Mouse (Mus musculus) lung, adult 18-20 months (tissue): ENCODE results near the gene Sltm.
A peak's percentile ranks its signal among the peaks of the same experiment; 100 is the strongest.
"Not testable (repeated sequence)": the region's sequence is repeated elsewhere in the genome, so short reads cannot be mapped to it uniquely, and the experiment has no call there.

ENCODE experiments used
- DNase-seq, 2 experiments: peaks; one replicate each; pipeline ENCODE4 v3.0.0; 2022; ENCODE audit warnings: mixed read lengths in 2 of 2

Sltm gene

DNA sequence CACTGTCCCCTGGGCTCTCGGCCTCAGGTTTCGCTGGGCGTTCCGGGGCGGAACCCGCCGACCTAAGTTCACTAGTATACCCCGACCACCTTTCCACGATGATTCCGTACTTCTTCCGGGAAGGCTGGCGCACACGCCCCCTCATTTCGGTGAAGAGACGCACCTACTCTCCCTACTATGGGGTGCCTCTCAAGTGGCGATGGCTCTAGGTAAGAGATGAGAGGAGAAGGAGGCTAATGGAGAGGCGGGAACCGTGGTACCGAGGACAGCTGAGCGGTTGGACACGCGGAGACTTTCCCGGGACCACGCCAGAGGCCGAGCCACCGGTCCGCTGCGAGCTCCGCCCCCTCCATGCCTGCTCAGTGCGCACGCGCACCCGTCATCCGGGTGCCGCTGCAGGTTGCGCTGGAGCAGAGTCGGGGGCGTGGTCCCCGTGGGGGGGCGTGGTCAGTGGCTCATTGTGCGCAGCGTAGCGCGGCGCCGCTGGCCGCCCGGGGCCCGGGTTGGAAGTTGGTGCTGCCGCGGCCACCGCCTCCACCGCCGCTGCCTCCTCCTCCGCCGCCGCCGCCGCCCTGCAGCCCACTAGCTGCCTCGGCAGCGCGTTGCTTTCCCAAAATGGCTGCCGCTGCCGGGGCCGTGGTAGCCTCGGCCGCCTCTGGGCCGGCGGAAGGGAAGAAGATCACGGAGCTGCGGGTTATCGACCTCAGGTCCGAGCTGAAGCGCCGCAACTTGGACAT lies at the start of gene Sltm:
Gene Sltm, plus strand, starts transcription at position 450 of the 737 bp plus-strand sequence.
- DNase-seq: peak; percentile 99

DNA sequence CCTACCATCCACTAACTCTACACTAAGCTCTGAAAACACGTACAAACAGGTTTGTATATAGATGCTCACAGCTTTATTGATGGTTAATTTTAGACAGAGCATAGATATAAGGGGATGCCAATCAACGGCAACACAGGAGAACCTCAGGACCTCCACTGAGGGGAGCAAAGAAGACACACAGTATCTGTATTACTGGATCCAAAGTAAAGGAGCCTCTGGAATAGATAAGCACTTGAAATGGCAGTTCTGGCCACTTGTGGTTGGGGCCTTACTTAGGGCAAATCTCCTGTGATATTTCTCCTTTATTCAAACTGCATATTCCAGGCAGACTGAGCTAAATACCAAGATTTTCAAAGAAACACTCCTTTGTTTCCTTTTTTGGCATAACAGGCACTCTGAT lies 49.5 kb upstream of the Sltm start:
- DNase-seq: no peak

- DNase-seq: no peak
These were observed 45.6 kb upstream of the Sltm start for GRCm38 (mm10) chr9:70496990-70497389.

DNA sequence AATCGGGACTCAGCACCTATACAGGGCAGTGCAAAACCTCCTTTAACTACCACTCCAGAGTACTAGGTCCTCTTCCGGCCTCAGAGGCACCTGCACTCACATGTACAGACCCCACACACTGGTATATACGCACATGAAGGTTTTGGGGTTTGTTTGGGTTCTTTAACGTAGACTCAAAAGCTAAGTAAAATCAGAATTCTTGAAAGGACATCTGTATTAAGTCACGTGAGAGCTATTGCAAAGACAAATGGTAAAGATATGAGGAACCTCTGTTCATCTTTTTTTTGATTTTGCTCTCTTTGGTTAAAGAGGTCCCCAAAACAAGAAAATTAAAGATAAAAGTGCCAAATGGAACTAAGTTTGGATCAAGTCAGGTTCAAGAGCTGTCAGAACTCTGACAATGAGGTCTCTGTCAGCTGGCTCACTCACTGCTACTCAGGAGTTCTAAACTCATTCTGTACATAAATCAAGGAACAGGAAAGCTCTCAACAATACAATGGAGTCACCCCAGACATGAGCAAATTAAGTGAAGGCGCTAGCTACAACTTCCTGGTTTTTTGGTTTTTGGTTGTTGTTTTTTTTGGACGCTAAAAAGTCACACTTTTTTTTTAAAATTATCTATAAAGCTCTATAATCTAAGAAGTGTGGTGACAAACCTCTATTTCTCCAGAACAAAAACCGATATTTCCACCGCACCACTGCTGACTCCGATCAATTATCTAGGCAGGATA lies 40.1 kb upstream of the Sltm start:
- DNase-seq: no peak

GRCm38 (mm10) chr9:70503015-70503603 lies 39.4 kb upstream of the Sltm start:
- peak; percentile 54 to 63 for DNase-seq

GRCm38 (mm10) chr9:70503626-70504041 lies 38.9 kb upstream of the Sltm start, which contains the start of gene Rnf111:
Gene Rnf111 (minus strand): TSS chr9:70503725.
- peak; percentile 97 to 98 for DNase-seq

GRCm38 (mm10) chr9:70506186-70506585 lies 36.4 kb upstream of the Sltm start:
- no peak for DNase-seq

- no peak for DNase-seq
These were observed 35.8 kb upstream of the Sltm start for GRCm38 (mm10) chr9:70506787-70507186.

- DNase-seq: peak; percentile 20 to 27
These were observed 32.5 kb upstream of the Sltm start for GRCm38 (mm10) chr9:70509906-70510525.

DNA sequence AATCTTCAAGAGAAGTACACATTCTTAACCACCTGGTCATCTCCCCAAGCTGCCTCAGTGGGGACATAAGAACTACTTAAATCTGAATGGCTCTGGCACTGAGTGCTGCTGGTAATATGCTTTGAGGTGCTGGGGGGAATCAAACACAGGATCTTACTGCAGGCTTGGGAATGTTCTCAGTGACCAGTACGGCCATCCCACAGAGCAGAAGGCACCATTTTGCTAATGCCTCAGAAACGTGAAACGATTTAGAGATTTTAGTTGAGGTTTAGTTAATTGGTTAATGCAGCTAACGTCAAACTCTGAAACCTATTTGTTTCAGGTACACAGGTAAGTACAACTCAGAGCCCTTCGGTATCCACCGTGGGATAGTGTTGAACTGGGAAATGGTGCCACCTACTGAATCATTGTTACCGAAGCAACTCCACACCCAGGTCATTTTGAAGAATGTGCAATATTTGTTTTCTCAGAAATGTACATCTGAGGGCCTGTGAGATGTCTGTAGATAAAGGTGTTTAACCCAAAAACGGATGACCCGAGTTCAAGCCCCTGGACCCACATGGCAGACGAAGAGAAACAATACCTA lies 31.5 kb upstream of the Sltm start:
- peak in 1 of 2 experiments; percentile 27 for DNase-seq

DNA sequence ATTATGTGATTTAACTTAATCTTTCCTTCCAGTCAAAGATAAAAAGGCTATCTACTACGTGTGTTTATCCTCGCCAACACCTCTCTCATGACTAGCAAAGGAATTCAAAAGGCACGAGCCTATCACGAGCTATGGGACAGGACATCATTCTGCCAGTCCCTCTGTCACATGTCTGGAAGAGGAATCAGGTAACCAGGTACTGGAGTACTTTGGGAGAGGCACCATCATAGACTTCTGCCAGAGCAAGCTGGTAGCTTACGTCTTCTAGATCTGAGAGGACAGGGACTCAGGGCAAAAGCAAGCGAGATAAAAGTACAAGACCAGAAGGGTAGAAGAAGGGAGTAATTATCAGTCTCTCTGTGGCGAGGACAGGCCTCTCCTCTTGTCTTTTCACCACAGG lies 30.9 kb upstream of the Sltm start:
- DNase-seq: no peak

- no peak for DNase-seq
These were observed 21.9 kb upstream of the Sltm start for GRCm38 (mm10) chr9:70520651-70521050.

DNA sequence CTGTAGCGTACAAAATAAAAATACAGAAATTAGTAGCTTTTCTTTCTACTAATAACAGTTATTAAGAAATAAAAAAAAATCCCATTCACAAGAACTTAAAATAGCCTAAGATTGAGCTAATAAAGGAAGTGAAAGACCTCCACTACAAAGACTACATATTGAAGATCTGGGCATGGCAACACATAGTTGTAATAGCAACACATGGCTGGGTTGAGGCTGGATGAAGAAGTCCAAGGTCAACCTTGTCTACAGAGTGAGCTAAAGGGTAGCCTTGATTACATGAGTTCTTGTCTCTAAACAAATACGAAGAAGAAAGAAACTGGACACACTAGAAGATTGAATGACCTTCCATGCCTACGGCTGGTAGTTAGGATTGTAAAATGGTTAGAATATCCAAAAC lies 18.7 kb upstream of the Sltm start:
- DNase-seq: no peak

GRCm38 (mm10) chr9:70524366-70524765 lies 18.2 kb upstream of the Sltm start:
- DNase-seq: no peak

GRCm38 (mm10) chr9:70533328-70533727 lies 9.2 kb upstream of the Sltm start:
- DNase-seq: no peak

DNA sequence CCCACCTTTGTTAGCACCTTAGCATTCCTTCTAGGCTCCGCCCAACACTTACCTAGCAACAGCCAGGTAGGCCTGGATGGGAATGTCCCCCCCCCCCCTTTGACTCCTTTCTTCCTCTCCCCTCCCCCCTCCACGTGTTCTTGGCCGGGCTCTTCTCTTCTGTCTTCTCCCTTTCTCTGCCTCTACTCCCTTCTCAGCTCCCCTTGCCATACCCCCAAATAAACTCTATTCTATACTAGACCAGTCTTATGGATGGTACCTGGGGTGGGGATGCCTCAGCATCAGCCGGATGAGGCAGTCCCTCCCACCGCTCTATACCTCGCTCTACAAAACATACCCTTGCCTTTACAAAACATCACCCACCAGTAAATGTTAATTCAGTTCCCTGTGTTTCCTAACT lies 970 bp upstream of the Sltm start:
- peak; percentile 5 to 37 for DNase-seq

DNA sequence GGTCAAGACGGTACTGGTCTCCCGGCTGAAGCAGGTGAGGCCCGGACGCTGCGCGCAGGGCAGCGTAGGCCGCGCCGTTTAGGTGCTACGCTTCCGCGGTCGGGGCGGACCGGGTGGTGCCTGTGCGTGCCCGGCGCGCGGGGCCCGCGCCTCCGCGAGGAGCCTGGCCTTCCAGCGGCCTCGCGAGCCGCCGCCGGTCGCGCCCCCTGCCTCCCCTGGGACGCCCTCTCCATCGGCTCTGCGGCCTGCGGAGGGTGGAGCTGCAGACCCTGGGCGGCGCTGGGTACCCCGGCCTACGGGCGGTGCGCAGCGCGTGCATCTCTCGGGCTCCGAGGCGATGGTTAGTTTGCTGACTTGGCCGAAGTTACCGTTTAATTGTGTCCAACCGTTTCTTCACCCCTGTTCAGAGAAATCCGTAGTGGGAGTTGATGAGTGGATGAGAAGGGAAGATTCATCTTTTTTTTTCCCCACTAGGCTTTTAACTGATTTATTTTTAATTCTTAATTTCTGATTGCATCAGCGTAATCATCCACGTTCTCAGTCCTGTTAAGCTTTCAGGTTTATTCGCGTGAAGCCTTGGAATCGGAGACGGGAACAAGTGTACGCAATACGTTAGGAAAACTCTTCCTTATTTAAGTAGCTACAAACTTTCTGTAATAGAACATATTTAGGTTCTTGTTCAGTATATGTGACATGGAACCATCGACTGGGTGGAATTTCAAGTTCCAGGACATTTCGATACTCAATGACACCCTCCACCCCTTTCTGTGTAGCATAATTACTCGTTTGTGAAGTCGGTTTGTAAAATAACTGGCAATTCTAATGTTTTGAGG lies 710 bp downstream of the Sltm start:
- peak; percentile 56 to 64 for DNase-seq

DNA sequence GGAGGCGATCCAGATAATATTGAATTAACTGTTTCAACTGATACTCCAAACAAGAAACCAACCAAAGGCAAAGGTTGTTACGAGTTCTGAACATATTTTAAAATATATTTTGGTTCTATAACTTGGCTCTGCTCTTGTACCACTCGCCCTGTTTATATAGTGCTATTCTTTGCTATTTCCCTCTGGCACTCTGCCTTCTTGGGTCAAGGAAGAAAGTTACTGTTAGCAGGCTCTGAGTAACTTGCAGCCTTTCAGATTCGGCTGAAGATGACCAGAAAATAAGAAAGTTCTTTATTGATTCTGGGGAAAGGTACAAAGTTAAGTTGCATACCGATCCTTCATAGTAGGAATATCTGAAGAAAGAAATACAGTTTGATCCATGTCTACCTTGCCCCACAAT lies 1.4 kb downstream of the Sltm start:
- no peak for DNase-seq

DNA sequence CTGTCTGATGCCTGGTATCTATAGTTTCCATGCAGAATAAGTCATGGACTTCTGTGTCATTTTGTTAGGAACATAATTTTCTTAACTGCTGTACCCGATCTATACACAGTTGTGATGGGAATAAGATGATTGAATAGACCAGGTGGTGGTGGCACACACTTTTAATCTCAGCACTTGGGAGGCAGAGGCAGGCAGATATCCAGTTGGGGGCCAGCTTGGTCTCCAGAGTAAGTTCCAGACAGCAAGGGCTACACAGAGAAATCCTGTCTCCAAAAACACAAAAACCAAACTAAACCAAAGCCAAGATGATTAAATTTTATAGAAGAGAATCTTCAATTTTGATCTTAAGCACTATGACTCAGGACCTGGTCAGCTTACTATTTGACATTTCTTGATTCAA lies 2.3 kb downstream of the Sltm start:
- DNase-seq: no peak

DNA sequence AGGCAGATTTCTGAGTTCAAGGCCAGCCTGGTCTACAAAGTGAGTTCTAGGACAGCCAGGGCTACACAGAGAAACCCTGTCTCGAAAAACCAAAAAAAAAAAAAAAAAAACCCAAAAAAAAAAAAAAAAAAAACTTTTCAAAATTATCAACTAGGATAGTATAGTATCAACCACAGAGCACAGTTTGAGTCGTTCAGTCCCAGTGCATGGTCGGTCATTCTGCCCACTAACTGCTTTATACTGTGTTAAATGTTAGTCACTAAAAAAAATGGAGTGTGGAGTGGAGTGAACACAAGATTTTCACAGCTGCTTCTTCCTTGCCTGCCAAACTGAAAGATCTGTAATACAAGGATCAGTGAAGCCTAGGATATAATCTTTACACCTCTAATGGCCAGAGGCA lies 4.0 kb downstream of the Sltm start:
- not testable (repeated sequence) for DNase-seq

- DNase-seq: no peak
These were observed 5.8 kb downstream of the Sltm start for GRCm38 (mm10) chr9:70548304-70548703.

DNA sequence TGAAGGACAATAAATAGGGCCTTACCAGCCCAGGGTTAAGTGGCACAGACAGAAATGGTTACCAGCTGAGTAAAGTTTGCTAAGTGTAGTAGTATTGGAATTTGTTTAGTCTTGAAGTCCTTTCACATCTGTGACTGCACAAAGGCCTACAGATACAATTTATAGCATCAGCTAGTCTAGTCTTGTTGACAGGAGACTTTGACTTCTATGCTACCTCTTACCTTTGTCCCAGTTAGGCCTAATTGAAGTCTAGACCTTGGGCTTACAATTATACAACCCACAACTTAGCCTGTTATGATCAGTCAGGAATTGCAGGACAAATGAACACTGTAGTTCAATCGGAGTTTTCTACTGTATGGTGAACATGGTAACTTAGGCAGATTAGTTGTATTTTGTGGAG lies 9.0 kb downstream of the Sltm start:
- DNase-seq: no peak
